Mouse (Mus musculus) gastrocnemius, postnatal 10 days (tissue): ENCODE data around the gene Rin1. TPM values are rescaled to one million over a fixed set of nuclear protein-coding genes. Genes with fewer than 3 reads are reported as not detected.
"Not testable (repeated sequence)": the region's sequence is repeated elsewhere in the genome, so short reads cannot be mapped to it uniquely, and the experiment has no call there.

Experiments used
- DNase-seq: peaks from one replicate; pipeline ENCODE4 v3.0.0; 2021; ENCODE audit warnings: mixed read lengths
- long read RNA-seq, 2 experiments: library from polyadenylated mRNA; stranded (forward); transcript quantifications; one replicate each; pipeline ENCODE4 v2.0.0; 2021
- total RNA-seq, 2 experiments: library from RNA; stranded (reverse); gene quantifications; 2 replicates each; pipeline ENCODE4 v1.2.3; 2021

Gene Rin1
- total RNA-seq = 1 to 10 TPM; 1.5 to 1.8 TPM
- long read RNA-seq, experiment 1, full-length matches to known transcripts = 1 of 3 reads
- long read RNA-seq, experiment 1, partial matches to known transcripts = 2 of 3 reads
- long read RNA-seq, experiment 1, other reads (novel, unspliced or antisense) = 0 of 3 reads
- long read RNA-seq, experiment 2, full-length matches to known transcripts = 1 of 4 reads
- long read RNA-seq, experiment 2, partial matches to known transcripts = 1 of 4 reads
- long read RNA-seq, experiment 2, other reads (novel, unspliced or antisense) = 2 of 4 reads

GRCm38 (mm10) chr19:5050047-5050905 is at the start of gene Rin1:
Gene Rin1 (plus strand): TSS chr19:5050481.
- DNase-seq = peak; percentile 35

- peak; percentile 77 for DNase-seq
These were observed 48.4 kb upstream of the Rin1 start for GRCm38 (mm10) chr19:5001666-5002406.

- not testable (repeated sequence) for DNase-seq
These were observed 46.6 kb upstream of the Rin1 start for GRCm38 (mm10) chr19:5003644-5004043.

- DNase-seq = no peak
These were observed 45.4 kb upstream of the Rin1 start for GRCm38 (mm10) chr19:5004925-5005324.

- no peak for DNase-seq
These were observed 37.1 kb upstream of the Rin1 start for GRCm38 (mm10) chr19:5013138-5013537.

- DNase-seq = peak; percentile 32
These were observed 35.3 kb upstream of the Rin1 start for GRCm38 (mm10) chr19:5014961-5015398.

- no peak for DNase-seq
These were observed 34.0 kb upstream of the Rin1 start for GRCm38 (mm10) chr19:5016221-5016742.

GRCm38 (mm10) chr19:5016782-5017181 is 33.5 kb upstream of the Rin1 start:
- DNase-seq = peak; percentile 75

- DNase-seq = no peak
These were observed 32.7 kb upstream of the Rin1 start for GRCm38 (mm10) chr19:5017611-5018010.

GRCm38 (mm10) chr19:5018191-5018590 is 32.1 kb upstream of the Rin1 start:
- DNase-seq = no peak

GRCm38 (mm10) chr19:5021416-5021815 is 28.9 kb upstream of the Rin1 start:
- no peak for DNase-seq

GRCm38 (mm10) chr19:5023621-5024479 is 26.4 kb upstream of the Rin1 start, which contains the start of gene Slc29a2:
Gene Slc29a2 (plus strand): TSS chr19:5023860.
- DNase-seq = peak; percentile 88

- DNase-seq = no peak
These were observed 24.2 kb upstream of the Rin1 start for GRCm38 (mm10) chr19:5026111-5026510.

GRCm38 (mm10) chr19:5032686-5033085 is 17.6 kb upstream of the Rin1 start:
- no peak for DNase-seq

- DNase-seq = no peak
These were observed 13.7 kb upstream of the Rin1 start for GRCm38 (mm10) chr19:5036577-5036976.

GRCm38 (mm10) chr19:5037678-5038571 is 12.4 kb upstream of the Rin1 start:
- DNase-seq = peak; percentile 68

GRCm38 (mm10) chr19:5038709-5039156 is 11.5 kb upstream of the Rin1 start, which contains the start of the genes B4gat1 and AC124502.3:
Gene B4gat1 (plus strand): TSS chr19:5038826.
Gene AC124502.3 (plus strand): TSS chr19:5038891.
- peak; percentile 88 for DNase-seq

GRCm38 (mm10) chr19:5039301-5040114 is 10.8 kb upstream of the Rin1 start:
- no peak for DNase-seq
